Mouse (Mus musculus) hindlimb bud, embryonic 11.5 days (tissue): ENCODE data around the gene Car5a.

ENCODE experiments used
- DNase-seq: peaks from one replicate; pipeline ENCODE4 v3.0.0-alpha.2; 2012; ENCODE audit warnings: low read depth, low spot score; ENCODE audit errors: extremely low spot score

The Car5a gene

GRCm38 (mm10) chr8:121885433-121885832 lies 59.3 kb downstream of the Car5a start:
- DNase-seq, result no peak

- no peak for DNase-seq
Observed at GRCm38 (mm10) chr8:121885001-121885400, 59.7 kb downstream of the Car5a start.

- DNase-seq, result no peak
Observed at GRCm38 (mm10) chr8:121884181-121884580, 60.5 kb downstream of the Car5a start.

GRCm38 (mm10) chr8:121881921-121882320 lies 62.8 kb downstream of the Car5a start:
- DNase-seq, result no peak

- DNase-seq, result no peak
Observed at GRCm38 (mm10) chr8:121880818-121881217, 63.9 kb downstream of the Car5a start.

- DNase-seq, result no peak
Observed at GRCm38 (mm10) chr8:121879712-121880111, 65.0 kb downstream of the Car5a start.

- no peak for DNase-seq
Observed at GRCm38 (mm10) chr8:121877828-121878480, 66.8 kb downstream of the Car5a start.

GRCm38 (mm10) chr8:121877212-121877611 lies 67.5 kb downstream of the Car5a start:
- no peak for DNase-seq

- DNase-seq, result no peak
Observed at GRCm38 (mm10) chr8:121875517-121875916, 69.2 kb downstream of the Car5a start.

GRCm38 (mm10) chr8:121875045-121875444 lies 69.7 kb downstream of the Car5a start:
- DNase-seq, result no peak

- DNase-seq, result no peak
Observed at GRCm38 (mm10) chr8:121874031-121874430, 70.7 kb downstream of the Car5a start.

GRCm38 (mm10) chr8:121871833-121872440 lies 72.8 kb downstream of the Car5a start:
- DNase-seq, result no peak

- DNase-seq, result no peak
Observed at GRCm38 (mm10) chr8:121870190-121870589, 74.5 kb downstream of the Car5a start.

- no peak for DNase-seq
Observed at GRCm38 (mm10) chr8:121868896-121869295, 75.8 kb downstream of the Car5a start.

GRCm38 (mm10) chr8:121868196-121868595 lies 76.5 kb downstream of the Car5a start:
- DNase-seq, result no peak
